Comparison of ENCODE assay signal across 22 mouse cellular contexts in the genomic region with DNA sequence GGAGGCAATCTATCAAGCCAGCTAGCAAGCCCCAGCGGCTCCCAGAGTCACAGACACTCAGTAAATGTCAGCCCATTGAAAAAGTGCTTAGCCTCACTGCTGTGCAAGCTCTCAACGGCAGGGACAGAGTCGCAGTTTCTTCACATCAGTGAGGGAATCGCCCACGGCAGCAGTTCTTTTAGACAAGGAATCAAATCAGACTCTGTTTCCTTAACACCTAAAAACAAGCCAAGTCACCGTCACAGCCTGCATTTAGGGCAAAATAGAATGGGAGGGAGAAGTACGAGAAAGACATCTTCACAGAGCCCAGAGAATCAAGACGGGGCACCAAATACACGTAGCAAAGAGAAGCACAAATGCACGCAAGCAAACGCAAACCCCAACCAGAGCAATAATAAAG.
DNase-seq lines count a peak whose midpoint lies in the region; ATAC-seq and TF ChIP-seq lines count a peak whose summit lies in the region.
"Had no signal": no experiment of that assay in that cellular context is flagged by ENCODE, and none has a peak within 500 bp of the region (broad histone marks: within the 10 kb centered on the region; RNA-seq: fewer than 3 reads in every experiment).

No protein-coding gene starts in this region.

- intact Hi-C loops in left cerebral cortex, postnatal 10 days (cut with DNase I), result no loop called here
- intact Hi-C loops in gastrocnemius, adult 2 months (cut with DNase I), result no loop called here

- peak; percentile 89 for ATAC-seq in frontal cortex, adult (ENCODE audit: low TSS enrichment)
- ATAC-seq: activated CD4-positive, CD25-positive, alpha-beta regulatory T cell, adult 4 months had no signal

- H3K4me3 ChIP-seq in layer of hippocampus, adult 2 months, result no peak overlapping the region
- no peak overlapping the region for H3K4me3 ChIP-seq in gastrocnemius, adult 2 months
- H3K4me3 ChIP-seq: embryonic facial prominence, embryonic 10.5 days; heart, embryonic 15.5 days; midbrain, embryonic 10.5 days; neural tube, embryonic 12.5 days had no signal

- H3K27ac ChIP-seq in layer of hippocampus, adult 2 months, result peak overlapping the region; percentile 53
- H3K27ac ChIP-seq in gastrocnemius, adult 2 months, result no peak overlapping the region
- H3K27ac ChIP-seq: embryonic facial prominence, embryonic 10.5 days; heart, embryonic 15.5 days; midbrain, embryonic 10.5 days; neural tube, embryonic 12.5 days had no signal

- TF ChIP-seq CTCF in layer of hippocampus, adult 2 months (conservative IDR thresholded peaks at IDR 0.05), result peak; percentile 24
- TF ChIP-seq CTCF in gastrocnemius, adult 2 months (IDR thresholded peaks at IDR 0.05), result no peak

- DNase-seq in layer of hippocampus, adult 2 months (ENCODE audit: low spot score in 2 of 2), result no peak
- no peak for DNase-seq in layer of hippocampus, adult 8-10 months (ENCODE audit: low spot score in 2 of 2)
- DNase-seq in left cerebral cortex, postnatal 10 days (ENCODE audit: extremely low spot score in 1 of 2, low spot score in 2 of 2), result peak; percentile 32 to 34
- DNase-seq in right cerebral cortex, postnatal 10 days (ENCODE audit: low spot score in 2 of 2), result peak; percentile 61 to 69
- DNase-seq in urinary bladder, adult 18-20 months (ENCODE audit: low spot score in 2 of 2), result no peak
- no peak for DNase-seq in lung, postnatal 25 days (ENCODE audit: low spot score)
- DNase-seq in gastrocnemius, adult 2 months, result no peak
- DNase-seq: adrenal gland, postnatal 14 days; cerebellum, adult 2 months; gastrocnemius, postnatal 25 days; kidney, adult 8-10 months; kidney, postnatal 25 days; layer of hippocampus, adult 9-11 months; lung, adult 18-20 months; lung, postnatal 36 days; spleen, adult 18-20 months had no signal

Comparison
In these comparisons a context has a peak if more than half of its experiments do, and no peak if none do; other contexts are left out.
1. DNase-seq: peak in left cerebral cortex, postnatal 10 days (2 of 2) and right cerebral cortex, postnatal 10 days (2 of 2); none in layer of hippocampus, adult 2 months (0 of 2), layer of hippocampus, adult 8-10 months (0 of 2), urinary bladder, adult 18-20 months (0 of 2), lung, postnatal 25 days (single experiment) and gastrocnemius, adult 2 months (single experiment).